ENCODE assay signal across 11 mouse cellular contexts in the genomic region with DNA sequence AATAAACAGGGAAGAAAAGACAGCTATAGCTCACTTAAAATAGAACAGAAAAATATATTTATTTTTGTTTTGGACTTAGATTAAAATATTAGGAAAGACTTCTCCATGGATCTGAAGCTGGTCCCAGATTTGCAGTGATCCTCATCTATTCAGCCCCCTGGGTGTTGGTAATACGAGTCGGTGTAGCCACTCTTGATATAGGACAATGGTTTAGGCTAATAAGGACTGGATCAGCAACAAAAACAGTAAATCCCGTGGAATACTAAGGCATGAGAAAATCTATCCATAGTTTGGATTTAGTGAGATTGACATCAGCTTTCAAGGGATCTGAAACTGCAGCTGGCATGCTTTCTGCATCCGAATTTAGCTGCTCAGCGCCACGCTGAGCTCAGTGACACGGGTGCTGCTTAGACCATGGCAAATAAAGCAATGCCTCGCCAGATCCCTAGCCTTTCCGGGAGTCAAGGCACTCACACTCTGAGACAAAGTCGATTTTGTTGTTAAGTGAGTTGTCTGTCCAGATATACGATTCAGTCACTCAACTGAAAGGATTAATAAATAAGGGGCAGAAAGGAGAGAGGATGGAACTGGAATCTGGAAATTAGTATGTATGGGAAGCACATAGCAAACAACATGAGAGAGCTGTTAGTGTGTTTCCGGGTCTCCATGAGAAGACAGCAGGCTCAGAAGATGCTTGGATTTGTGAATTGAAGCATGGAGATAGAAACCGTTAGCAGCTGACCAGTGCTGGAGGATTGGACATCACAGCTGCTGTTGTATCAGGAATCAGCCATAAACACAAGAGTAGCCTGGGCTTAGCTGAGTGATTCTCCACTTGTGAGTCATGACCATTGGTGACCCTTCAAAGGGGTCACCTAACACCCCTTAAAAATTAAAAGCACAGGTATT. TPM values are rescaled to one million over a fixed set of nuclear protein-coding genes. Genes with fewer than 3 reads are reported as not detected.
DNase-seq lines count a peak whose midpoint lies in the region; ATAC-seq and TF ChIP-seq lines count a peak whose summit lies in the region.
"Had no signal": no experiment of that assay in that cellular context is flagged by ENCODE, and none has a peak within 500 bp of the region (broad histone marks: within the 10 kb centered on the region; RNA-seq: fewer than 3 reads in every experiment).

No protein-coding gene starts in this region.

- H3K4me2 ChIP-seq in forebrain, postnatal 0 days (ENCODE audit: low read depth): peak overlapping the region; percentile 34; the same call in 1 of the 2 replicates
- H3K4me2 ChIP-seq in midbrain, embryonic 16.5 days (ENCODE audit: low read length): peak overlapping the region; percentile 30

- no peak for TF ChIP-seq POLR2A in brain, embryonic 14.5 days (IDR thresholded peaks at IDR 0.05; ENCODE audit: borderline replicate concordance, extremely low read depth, insufficient read depth, insufficient read length, poor library complexity, severe bottlenecking)
- no peak for TF ChIP-seq POLR2A in cerebellum, adult 2 months (IDR thresholded peaks at IDR 0.05; ENCODE audit: borderline replicate concordance, insufficient read depth, low read length)

- peak; percentile 79 for ATAC-seq in forebrain, postnatal 0 days
- ATAC-seq in midbrain, embryonic 16.5 days: peak; percentile 91
- no peak for ATAC-seq in monocyte, adult 5-6 weeks (replicated peaks; ENCODE audit: insufficient number of reproducible peaks, low FRiP score, low TSS enrichment, poor library complexity, severe bottlenecking)
- ATAC-seq: inflammation-experienced regulatory T-cells, adult 6 months had no signal

- H3K9me3 ChIP-seq in forebrain, postnatal 0 days (ENCODE audit: low read length): no peaks in the 10 kb centered on the region
- no peaks in the 10 kb centered on the region for H3K9me3 ChIP-seq in midbrain, embryonic 16.5 days (replicated peaks; ENCODE audit: control insufficient read depth, low read length, poor library complexity, severe bottlenecking)
- H3K9me3 ChIP-seq: megakaryocyte, embryonic 14.5 days had no signal

- WGBS in cerebellum, adult 2 months: 9% methylated on average over 13 of the region's 13 CpGs
- WGBS in forebrain, postnatal 0 days: 22% methylated on average over 13 of the region's 13 CpGs
- WGBS in midbrain, embryonic 16.5 days: 9% methylated on average over 13 of the region's 13 CpGs

- TF ChIP-seq CTCF in brain, embryonic 14.5 days (IDR thresholded peaks at IDR 0.05; ENCODE audit: borderline replicate concordance, extremely low read depth, insufficient read depth, insufficient read length): no peak
- no peak for TF ChIP-seq CTCF in cerebellum, adult 2 months (IDR thresholded peaks at IDR 0.05; ENCODE audit: borderline replicate concordance, insufficient read depth, low read depth, low read length)
- TF ChIP-seq CTCF in forebrain, postnatal 0 days (IDR thresholded peaks at IDR 0.05; ENCODE audit: low read depth): no peak

- H3K9ac ChIP-seq in forebrain, postnatal 0 days: peak overlapping the region; percentile 35; the same call in 1 of the 2 replicates
- no peak overlapping the region for H3K9ac ChIP-seq in midbrain, embryonic 16.5 days (ENCODE audit: low read depth, low read length)

- no peaks in the 10 kb centered on the region for H3K4me1 ChIP-seq in cerebellum, adult 2 months (ENCODE audit: control insufficient read depth, insufficient read depth, low read length)
- peaks cover 7% of the 10 kb centered on the region; the same call in 1 of the 2 replicates for H3K4me1 ChIP-seq in forebrain, postnatal 0 days (ENCODE audit: insufficient read depth)
- peaks cover 3% of the 10 kb centered on the region; the same call in 1 of the 2 replicates for H3K4me1 ChIP-seq in midbrain, embryonic 16.5 days (ENCODE audit: control insufficient read depth, insufficient read depth, low read length)

- peak; percentile 85 for DNase-seq in brain, embryonic 14.5 days (ENCODE audit: low read depth)
- DNase-seq in cerebellum, adult 2 months: peak; percentile 32 to 39
- DNase-seq in forebrain, postnatal 0 days: peak; percentile 59
- DNase-seq in thymus, adult 18-20 months: no peak
- DNase-seq in kidney, postnatal 10 days: no peak
- DNase-seq: kidney, postnatal 36 days; lung, adult 18-20 months had no signal

- peak overlapping the region; percentile 3 for H3K4me3 ChIP-seq in cerebellum, adult 2 months (replicated peaks; ENCODE audit: insufficient read depth, low read depth, low read length)
- H3K4me3 ChIP-seq in forebrain, postnatal 0 days (ENCODE audit: low read depth, low read length): no peak overlapping the region
- peak overlapping the region; percentile 0; the same call in 1 of the 2 replicates for H3K4me3 ChIP-seq in midbrain, embryonic 16.5 days (ENCODE audit: low read depth, low read length)
- H3K4me3 ChIP-seq: megakaryocyte, embryonic 14.5 days had no signal

- H3K27ac ChIP-seq in cerebellum, adult 2 months (ENCODE audit: insufficient read depth, low read length): no peak overlapping the region
- H3K27ac ChIP-seq in forebrain, postnatal 0 days (ENCODE audit: low read depth, low read length): no peak overlapping the region; the same call in 1 of the 2 replicates
- H3K27ac ChIP-seq in midbrain, embryonic 16.5 days (ENCODE audit: low read length): peak overlapping the region; percentile 38; the same call in 1 of the 2 replicates

- H3K27me3 ChIP-seq in cerebellum, adult 2 months (ENCODE audit: control insufficient read depth, insufficient read depth, low read length): no peaks in the 10 kb centered on the region
- no peaks in the 10 kb centered on the region for H3K27me3 ChIP-seq in forebrain, postnatal 0 days (ENCODE audit: insufficient read depth, low read length)
- no peaks in the 10 kb centered on the region for H3K27me3 ChIP-seq in midbrain, embryonic 16.5 days (ENCODE audit: control insufficient read depth, insufficient read depth, low read depth, low read length)
- H3K27me3 ChIP-seq: megakaryocyte, embryonic 14.5 days had no signal

- H3K36me3 ChIP-seq in forebrain, postnatal 0 days (ENCODE audit: insufficient read depth): no peaks in the 10 kb centered on the region
- no peaks in the 10 kb centered on the region for H3K36me3 ChIP-seq in midbrain, embryonic 16.5 days (ENCODE audit: control insufficient read depth, insufficient read depth, low read length)

RNA-seq across cellular contexts. Expression of a gene that starts 36.9 kb away (rescaled TPM):
- polyA plus RNA-seq in brain, embryonic 14.5 days (2012; rRNA removed): 251 and 289 TPM in 2 replicates
- polyA plus RNA-seq in cerebellum, adult 2 months (2012; rRNA removed): 581 and 607 TPM in 2 replicates
- 421 and 468 TPM in 2 replicates for total RNA-seq in forebrain, postnatal 0 days (2014; rRNA removed)
- polyA plus RNA-seq in forebrain, postnatal 0 days (2015; fragmentation: Nextera tagmentation; extraction: Ambion mirVana): 409 and 477 TPM in 2 replicates
- polyA plus RNA-seq in midbrain, embryonic 16.5 days (2015; fragmentation: Nextera tagmentation; extraction: Ambion mirVana): 456 and 463 TPM in 2 replicates
- 219 to 284 TPM (median 263 TPM) in 3 replicates for total RNA-seq in monocyte, adult 5-6 weeks (2017)

Comparison
In these comparisons a context has a peak if more than half of its experiments do, and no peak if none do; other contexts are left out.
1. DNase-seq: peak in brain, embryonic 14.5 days (single experiment), cerebellum, adult 2 months (2 of 2) and forebrain, postnatal 0 days (single experiment); none in thymus, adult 18-20 months (0 of 2) and kidney, postnatal 10 days (single experiment).